Mouse (Mus musculus) lung, postnatal 0 days (tissue): ENCODE results near the gene Srcin1.

Experiments used
- CTCF ChIP-seq: IDR thresholded peaks from 2 replicates; pipeline ENCODE4 v1.5.1; 2016; ENCODE audit warnings: antibody characterized with exemption, mild to moderate bottlenecking
- EP300 ChIP-seq: IDR thresholded peaks from 2 replicates; pipeline ENCODE4 v1.6.1; 2016; ENCODE audit warnings: antibody characterized with exemption, mild to moderate bottlenecking, control low read depth

DNA sequence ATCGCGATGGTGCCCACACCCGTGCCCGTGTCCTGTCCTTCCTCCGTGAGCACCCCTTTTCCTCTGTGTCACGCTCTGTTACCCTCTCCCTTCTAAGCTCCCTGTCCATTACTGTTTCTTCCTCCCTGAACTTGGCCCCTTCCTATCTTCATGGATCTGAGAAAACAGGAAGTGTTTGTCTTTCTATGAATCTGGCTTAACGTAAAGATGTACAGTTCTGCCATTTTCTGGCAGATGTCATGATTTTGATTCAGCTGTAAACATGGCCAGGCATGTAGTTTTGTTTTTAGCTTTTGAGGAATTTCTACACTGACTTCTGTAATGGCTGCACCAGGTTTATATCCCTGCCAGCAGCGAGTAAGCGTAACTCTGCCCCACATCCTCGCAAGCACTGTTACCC, 96.9 kb downstream of the Srcin1 start:
- TF ChIP-seq CTCF (no peak), EP300 (no peak)
